In the genomic region with DNA sequence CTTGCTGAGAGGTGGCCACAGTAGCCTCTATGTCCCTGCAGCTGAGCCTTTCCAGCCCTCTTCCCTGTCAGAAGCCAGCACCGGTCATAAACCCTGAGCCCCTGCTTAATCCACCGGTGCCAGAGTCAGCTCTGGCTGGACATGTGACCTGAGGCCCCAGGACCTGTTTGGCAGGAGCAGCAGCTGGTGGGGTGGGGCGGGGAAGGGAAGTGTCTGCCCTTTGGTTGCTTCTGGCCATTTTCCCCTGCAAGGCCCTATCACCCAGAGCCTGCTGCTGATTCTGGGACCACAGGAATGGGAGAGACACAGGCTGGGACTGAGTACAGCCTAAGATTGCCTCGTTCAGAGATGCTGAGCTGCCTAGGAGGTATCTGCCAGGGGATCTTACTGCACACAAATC, we compare ENCODE assay signal across 12 mouse cellular contexts.
DNase-seq lines count a peak whose midpoint lies in the region; ATAC-seq and TF ChIP-seq lines count a peak whose summit lies in the region.
"Had no signal": no experiment of that assay in that cellular context is flagged by ENCODE, and none has a peak within 500 bp of the region (broad histone marks: within the 10 kb centered on the region; RNA-seq: fewer than 3 reads in every experiment).

No protein-coding gene starts in this region.

- 26% methylated on average over 4 of the region's 4 CpGs for WGBS in heart, adult 2 months
- WGBS in heart, embryonic 13.5 days: 13% methylated on average over 4 of the region's 4 CpGs
- WGBS in hindbrain, embryonic 16.5 days: 39% methylated on average over 4 of the region's 4 CpGs

- TF ChIP-seq EP300 in heart, adult 2 months (IDR thresholded peaks at IDR 0.05; ENCODE audit: insufficient read depth, low read depth, low read length): no peak
- peak; percentile 66; the same call in 1 of the 2 replicates for TF ChIP-seq EP300 in ES-Bruce4 (IDR thresholded peaks at IDR 0.05; ENCODE audit: insufficient read depth, low read depth, low read length)

- no peaks in the 10 kb centered on the region for H3K27me3 ChIP-seq in heart, adult 2 months (ENCODE audit: control insufficient read depth, insufficient read depth, low read length)
- H3K27me3 ChIP-seq in ES-Bruce4 (ENCODE audit: control insufficient read depth, insufficient read depth, low read length, poor library complexity, severe bottlenecking): no peaks in the 10 kb centered on the region
- peaks cover 6% of the 10 kb centered on the region; the same call in 1 of the 2 replicates for H3K27me3 ChIP-seq in heart, embryonic 13.5 days (replicated peaks)
- H3K27me3 ChIP-seq in hindbrain, embryonic 16.5 days (replicated peaks; ENCODE audit: control insufficient read depth, insufficient read depth, low read length): no peaks in the 10 kb centered on the region

- no peaks in the 10 kb centered on the region for H3K36me3 ChIP-seq in heart, adult 2 months (ENCODE audit: control insufficient read depth, insufficient read depth, low read length)
- H3K36me3 ChIP-seq in ES-Bruce4 (ENCODE audit: control insufficient read depth, insufficient read depth, low read length, poor library complexity, severe bottlenecking): no peaks in the 10 kb centered on the region
- no peaks in the 10 kb centered on the region for H3K36me3 ChIP-seq in heart, embryonic 13.5 days
- H3K36me3 ChIP-seq in hindbrain, embryonic 16.5 days (ENCODE audit: control insufficient read depth, insufficient read depth, low read length): no peaks in the 10 kb centered on the region

- no peak for TF ChIP-seq POLR2A in heart, adult 2 months (IDR thresholded peaks at IDR 0.05; ENCODE audit: insufficient read depth, low read depth, low read length)
- no peak for TF ChIP-seq POLR2A in ES-Bruce4 (IDR thresholded peaks at IDR 0.05; ENCODE audit: insufficient read depth, low read length)

- peaks cover 7% of the 10 kb centered on the region for H3K79me2 ChIP-seq in heart, adult 2 months (replicated peaks; ENCODE audit: control insufficient read depth, insufficient read depth, low read length)

- no peak for ATAC-seq in heart, embryonic 13.5 days (ENCODE audit: extremely low read depth, insufficient number of reproducible peaks, low FRiP score, low TSS enrichment)
- no peak for ATAC-seq in hindbrain, embryonic 16.5 days

- H3K4me3 ChIP-seq in heart, adult 2 months: no peak overlapping the region
- H3K4me3 ChIP-seq in ES-Bruce4 (ENCODE audit: low read depth, low read length): no peak overlapping the region
- no peak overlapping the region for H3K4me3 ChIP-seq in heart, embryonic 13.5 days
- no peak overlapping the region for H3K4me3 ChIP-seq in hindbrain, embryonic 16.5 days (ENCODE audit: low read length)
- H3K4me3 ChIP-seq: forebrain, embryonic 10.5 days had no signal

- peak in 1 of 2 experiments; percentile 60 for DNase-seq in heart, adult 2 months
- DNase-seq in heart, adult 9 months (ENCODE audit: low spot score in 2 of 2): no peak
- DNase-seq in kidney, postnatal 25 days: peak; percentile 75 to 92
- no peak for DNase-seq in testis, postnatal 14 days (ENCODE audit: low spot score)
- DNase-seq in thymus, postnatal 36 days: no peak
- DNase-seq: adrenal gland, postnatal 25 days; cerebellum, postnatal 14 days; lung, embryonic 14.5 days had no signal

- H3K9ac ChIP-seq in heart, adult 2 months (ENCODE audit: low read depth, low read length): no peak overlapping the region
- H3K9ac ChIP-seq in ES-Bruce4 (ENCODE audit: low read depth, poor library complexity, severe bottlenecking): no peak overlapping the region
- H3K9ac ChIP-seq in heart, embryonic 13.5 days: peak overlapping the region; percentile 56
- H3K9ac ChIP-seq in hindbrain, embryonic 16.5 days (ENCODE audit: low read depth, low read length): no peak overlapping the region
- H3K9ac ChIP-seq: lung, embryonic 14.5 days had no signal

- peak overlapping the region; percentile 20 for H3K4me2 ChIP-seq in heart, embryonic 13.5 days
- H3K4me2 ChIP-seq in hindbrain, embryonic 16.5 days (ENCODE audit: low read length): no peak overlapping the region
- H3K4me2 ChIP-seq: lung, embryonic 14.5 days had no signal

- H3K9me3 ChIP-seq in ES-Bruce4 (replicated peaks; ENCODE audit: control insufficient read depth, insufficient read depth, low read length, poor library complexity, severe bottlenecking): no peaks in the 10 kb centered on the region
- no peaks in the 10 kb centered on the region for H3K9me3 ChIP-seq in heart, embryonic 13.5 days
- no peaks in the 10 kb centered on the region for H3K9me3 ChIP-seq in hindbrain, embryonic 16.5 days (ENCODE audit: control insufficient read depth, low read length)
- H3K9me3 ChIP-seq: forebrain, embryonic 10.5 days had no signal

- H3K4me1 ChIP-seq in heart, adult 2 months (ENCODE audit: control insufficient read depth, insufficient read depth, low read length): peaks cover 18% of the 10 kb centered on the region
- peaks cover 4% of the 10 kb centered on the region for H3K4me1 ChIP-seq in ES-Bruce4 (ENCODE audit: control insufficient read depth, insufficient read depth, low read length)
- peaks cover 82% of the 10 kb centered on the region for H3K4me1 ChIP-seq in heart, embryonic 13.5 days
- peaks cover 37% of the 10 kb centered on the region for H3K4me1 ChIP-seq in hindbrain, embryonic 16.5 days (ENCODE audit: control insufficient read depth, insufficient read depth, low read depth, low read length)

- intact Hi-C loops in heart, adult 2 months (cut with DNase I): no loop called here

- peak overlapping the region; percentile 52 for H3K27ac ChIP-seq in heart, adult 2 months
- no peak overlapping the region for H3K27ac ChIP-seq in ES-Bruce4 (ENCODE audit: insufficient read depth, low read length)
- peak overlapping the region; percentile 59 for H3K27ac ChIP-seq in heart, embryonic 13.5 days (replicated peaks)
- H3K27ac ChIP-seq in hindbrain, embryonic 16.5 days (ENCODE audit: low read depth, low read length): no peak overlapping the region
- H3K27ac ChIP-seq: forebrain, embryonic 10.5 days had no signal

- no peak for TF ChIP-seq CTCF in heart, adult 2 months (IDR thresholded peaks at IDR 0.05)
- no peak for TF ChIP-seq CTCF in ES-Bruce4 (IDR thresholded peaks at IDR 0.05; ENCODE audit: low read depth, low read length)

Comparison
In these comparisons a context has a peak if more than half of its experiments do, and no peak if none do; other contexts are left out.
1. DNase-seq: peak in kidney, postnatal 25 days (2 of 2); none in heart, adult 9 months (0 of 2), testis, postnatal 14 days (single experiment) and thymus, postnatal 36 days (0 of 2).
2. H3K27ac ChIP-seq: peak in heart, adult 2 months (single experiment) and heart, embryonic 13.5 days (single experiment); none in ES-Bruce4 (single experiment) and hindbrain, embryonic 16.5 days (single experiment).